ENCODE assay signal across 25 mouse cellular contexts in genomic region chr16:35597991-35598390, GRCm38 (mm10). TPM values are rescaled to one million over a fixed set of nuclear protein-coding genes. Genes with fewer than 3 reads are reported as not detected.
A peak's percentile ranks its signal among the peaks of the same experiment; 100 is the strongest.
DNase-seq lines count a peak whose midpoint lies in the region; ATAC-seq and TF ChIP-seq lines count a peak whose summit lies in the region.
"Had no signal": no experiment of that assay in that cellular context is flagged by ENCODE, and none has a peak within 500 bp of the region (broad histone marks: within the 10 kb centered on the region; RNA-seq: fewer than 3 reads in every experiment).

No protein-coding gene starts in this region.

- H3K36me3 ChIP-seq in midbrain, embryonic 12.5 days: peaks cover 9% of the 10 kb centered on the region; the same call in 1 of the 2 replicates
- H3K36me3 ChIP-seq in midbrain, embryonic 10.5 days: peaks cover 72% of the 10 kb centered on the region
- 0 out of 2 replicates have a peak, but pooled peaks cover 8% of the 10 kb centered on the region for H3K36me3 ChIP-seq in forebrain, embryonic 12.5 days (replicated peaks)
- H3K36me3 ChIP-seq in midbrain, embryonic 15.5 days (replicated peaks): no peaks in the 10 kb centered on the region
- H3K36me3 ChIP-seq: embryonic facial prominence, embryonic 13.5 days; heart, embryonic 15.5 days; liver, embryonic 15.5 days had no signal

- H3K27ac ChIP-seq in midbrain, embryonic 12.5 days (replicated peaks): 0 out of 2 replicates have a peak overlapping the region, but pooled peaks have one; percentile 39
- no peak overlapping the region; the same call in 1 of the 2 replicates for H3K27ac ChIP-seq in midbrain, embryonic 10.5 days (replicated peaks)
- peak overlapping the region; percentile 75 for H3K27ac ChIP-seq in forebrain, embryonic 12.5 days
- peak overlapping the region; percentile 51; the same call in 1 of the 2 replicates for H3K27ac ChIP-seq in midbrain, embryonic 15.5 days
- H3K27ac ChIP-seq: embryonic facial prominence, embryonic 13.5 days; gastrocnemius, adult 2 months; heart, embryonic 15.5 days; left cerebral cortex, adult 2 months; liver, embryonic 15.5 days had no signal

- H3K9ac ChIP-seq in midbrain, embryonic 12.5 days (replicated peaks): no peak overlapping the region
- no peak overlapping the region for H3K9ac ChIP-seq in forebrain, embryonic 12.5 days
- H3K9ac ChIP-seq in midbrain, embryonic 15.5 days: no peak overlapping the region
- H3K9ac ChIP-seq: embryonic facial prominence, embryonic 13.5 days; heart, embryonic 15.5 days; liver, embryonic 15.5 days had no signal

- 13% methylated on average over 6 of the region's 6 CpGs for WGBS in midbrain, embryonic 12.5 days
- WGBS in midbrain, embryonic 10.5 days: 18% methylated on average over 6 of the region's 6 CpGs
- 16% methylated on average over 6 of the region's 6 CpGs for whole genome bisulfite sequencing in forebrain, embryonic 12.5 days
- WGBS in midbrain, embryonic 15.5 days: 13% methylated on average over 6 of the region's 6 CpGs

- TF ChIP-seq POLR2A in brain, embryonic 14.5 days (IDR thresholded peaks at IDR 0.05; ENCODE audit: borderline replicate concordance, extremely low read depth, insufficient read depth, insufficient read length, poor library complexity, severe bottlenecking): no peak

- H3K4me1 ChIP-seq in midbrain, embryonic 12.5 days: peaks cover 76% of the 10 kb centered on the region
- H3K4me1 ChIP-seq in midbrain, embryonic 10.5 days: peaks cover 87% of the 10 kb centered on the region
- H3K4me1 ChIP-seq in forebrain, embryonic 12.5 days: peaks cover 88% of the 10 kb centered on the region
- H3K4me1 ChIP-seq in midbrain, embryonic 15.5 days: peaks cover 56% of the 10 kb centered on the region
- H3K4me1 ChIP-seq: liver, embryonic 15.5 days had no signal

- no peak overlapping the region for H3K4me2 ChIP-seq in midbrain, embryonic 12.5 days (replicated peaks)
- H3K4me2 ChIP-seq in forebrain, embryonic 12.5 days: 0 out of 2 replicates have a peak overlapping the region, but pooled peaks have one; percentile 8
- 0 out of 2 replicates have a peak overlapping the region, but pooled peaks have one; percentile 12 for H3K4me2 ChIP-seq in midbrain, embryonic 15.5 days
- H3K4me2 ChIP-seq: embryonic facial prominence, embryonic 13.5 days; heart, embryonic 15.5 days; liver, embryonic 15.5 days had no signal

- H3K9me3 ChIP-seq in midbrain, embryonic 12.5 days: peaks cover 3% of the 10 kb centered on the region; the same call in 1 of the 2 replicates
- H3K9me3 ChIP-seq in midbrain, embryonic 10.5 days (replicated peaks): peaks cover 6% of the 10 kb centered on the region; the same call in 1 of the 2 replicates
- H3K9me3 ChIP-seq in forebrain, embryonic 12.5 days: 0 out of 2 replicates have a peak, but pooled peaks cover 2% of the 10 kb centered on the region
- H3K9me3 ChIP-seq in midbrain, embryonic 15.5 days: no peaks in the 10 kb centered on the region
- H3K9me3 ChIP-seq: embryonic facial prominence, embryonic 13.5 days; heart, embryonic 15.5 days; liver, embryonic 15.5 days had no signal

- ATAC-seq in midbrain, embryonic 12.5 days (ENCODE audit: low FRiP score, low read depth): no peak
- no peak for ATAC-seq in forebrain, embryonic 12.5 days (ENCODE audit: low FRiP score)
- ATAC-seq in midbrain, embryonic 15.5 days (replicated peaks): peak; percentile 55; the same call in 1 of the 2 replicates
- ATAC-seq: activated CD4-positive, CD25-positive, alpha-beta regulatory T cell, adult 4 months; inflammation-experienced regulatory T-cells, adult 6 months had no signal

- no peak for TF ChIP-seq CTCF in brain, embryonic 14.5 days (IDR thresholded peaks at IDR 0.05; ENCODE audit: borderline replicate concordance, extremely low read depth, insufficient read depth, insufficient read length)

- H3K27me3 ChIP-seq in midbrain, embryonic 12.5 days: no peaks in the 10 kb centered on the region
- H3K27me3 ChIP-seq in midbrain, embryonic 10.5 days (ENCODE audit: low read depth, poor library complexity, severe bottlenecking): no peaks in the 10 kb centered on the region
- H3K27me3 ChIP-seq in forebrain, embryonic 12.5 days: no peaks in the 10 kb centered on the region
- H3K27me3 ChIP-seq in midbrain, embryonic 15.5 days (replicated peaks): no peaks in the 10 kb centered on the region

- no peak for DNase-seq in midbrain, embryonic 10.5 days (ENCODE audit: low spot score)
- DNase-seq in brain, embryonic 14.5 days (ENCODE audit: low read depth): peak; percentile 81
- DNase-seq in right cerebral cortex, adult 18-20 months: no peak
- no peak for DNase-seq in urinary bladder, adult 18-20 months (ENCODE audit: low spot score in 2 of 2)
- DNase-seq: adrenal gland, postnatal 10 days; B cell, adult 2 months; cerebellum, adult 8-10 months; cerebellum, postnatal 36 days; embryo, embryonic 11 days; gastrocnemius, adult 2 months; heart, postnatal 4 days; kidney, adult 18-20 months; kidney, postnatal 4 days; liver; lung, postnatal 4 days had no signal

- no peak overlapping the region for H3K4me3 ChIP-seq in midbrain, embryonic 12.5 days
- no peak overlapping the region for H3K4me3 ChIP-seq in midbrain, embryonic 10.5 days
- no peak overlapping the region for H3K4me3 ChIP-seq in forebrain, embryonic 12.5 days (replicated peaks)
- no peak overlapping the region for H3K4me3 ChIP-seq in midbrain, embryonic 15.5 days
- H3K4me3 ChIP-seq: embryonic facial prominence, embryonic 13.5 days; erythroblast, embryonic 14.5 days; gastrocnemius, adult 2 months; heart, embryonic 15.5 days; left cerebral cortex, adult 2 months; liver, embryonic 15.5 days had no signal

RNA-seq across cellular contexts. Expression of gene Sema5b, which starts 57.0 kb away (rescaled TPM):
- polyA plus RNA-seq in midbrain, embryonic 12.5 days (2016; fragmentation: Nextera tagmentation; extraction: Ambion mirVana): 67.6 and 71.9 TPM in 2 replicates
- 59.1 and 72.3 TPM in 2 replicates for polyA plus RNA-seq in midbrain, embryonic 10.5 days (2016; fragmentation: Nextera tagmentation; extraction: Ambion mirVana)
- polyA plus RNA-seq in brain, embryonic 14.5 days (2012; rRNA removed): 68.2 and 68.8 TPM in 2 replicates
- polyA plus RNA-seq in forebrain, embryonic 12.5 days (2016; fragmentation: Nextera tagmentation; extraction: Ambion mirVana): 55.7 and 59.5 TPM in 2 replicates
- 25.4 and 27.7 TPM in 2 replicates for polyA plus RNA-seq in midbrain, embryonic 15.5 days (2015; fragmentation: Nextera tagmentation; extraction: Ambion mirVana)
- polyA plus RNA-seq: activated CD4-positive, CD25-positive, alpha-beta regulatory T cell, adult 4 months; inflammation-experienced regulatory T-cells, adult 6 months had no signal
